Mouse (Mus musculus): ENCODE measurements around the gene Cerkl. TPM values are rescaled to one million over a fixed set of nuclear protein-coding genes. Genes with fewer than 3 reads are reported as not detected.

Cerkl gene
- polyA plus RNA-seq, 1 experiment from 2014 or later, result 2.9 TPM

GRCm38 (mm10) chr2:79328079-79328478, 128.5 kb downstream of the Cerkl start:
- no peak for ATAC-seq (ENCODE audit: low FRiP score)
- Histone ChIP-seq H3K4me1 (replicated peaks; ENCODE audit: control insufficient read depth, insufficient read depth, low read length) (no peaks in the 10 kb centered on the region), H3K9me3 (ENCODE audit: control insufficient read depth, low read length) (no peaks in the 10 kb centered on the region), H3K36me3 (ENCODE audit: control insufficient read depth, insufficient read depth, low read length) (no peaks in the 10 kb centered on the region), H3K27ac (ENCODE audit: low read depth, low read length) (no peak overlapping the region), H3K27me3 (ENCODE audit: control insufficient read depth, insufficient read depth, low read length) (no peaks in the 10 kb centered on the region), H3K4me2 (replicated peaks; ENCODE audit: low read depth, low read length) (no peak overlapping the region), H3K4me3 (ENCODE audit: low read depth, low read length) (no peak overlapping the region), H3K9ac (ENCODE audit: low read depth, low read length) (no peak overlapping the region)
- WGBS, result 67% methylated on average over 2 of the region's 2 CpGs
- no peak for DNase-seq (ENCODE audit: low spot score)

- Histone ChIP-seq H3K36me3 (ENCODE audit: control insufficient read depth, insufficient read depth, low read length) (no peaks in the 10 kb centered on the region), H3K9ac (ENCODE audit: low read depth, low read length) (no peak overlapping the region), H3K9me3 (ENCODE audit: control insufficient read depth, low read length) (no peaks in the 10 kb centered on the region), H3K27me3 (ENCODE audit: control insufficient read depth, insufficient read depth, low read length) (no peaks in the 10 kb centered on the region), H3K4me1 (replicated peaks; ENCODE audit: control insufficient read depth, insufficient read depth, low read length) (no peaks in the 10 kb centered on the region), H3K4me2 (replicated peaks; ENCODE audit: low read depth, low read length) (no peak overlapping the region), H3K27ac (ENCODE audit: low read depth, low read length) (no peak overlapping the region), H3K4me3 (ENCODE audit: low read depth, low read length) (no peak overlapping the region)
- no peak for ATAC-seq (ENCODE audit: low FRiP score)
- WGBS, result 95% methylated on average over 9 of the region's 9 CpGs
- DNase-seq (ENCODE audit: low spot score), result no peak
These were observed 140.3 kb downstream of the Cerkl start for GRCm38 (mm10) chr2:79316182-79316880.

GRCm38 (mm10) chr2:79315108-79315507, 141.5 kb downstream of the Cerkl start:
- ATAC-seq (ENCODE audit: low FRiP score) (no peak), DNase-seq (ENCODE audit: low spot score) (no peak)
- H3K4me2 ChIP-seq (replicated peaks; ENCODE audit: low read depth, low read length), result no peak overlapping the region
- no peaks in the 10 kb centered on the region for H3K27me3 ChIP-seq (ENCODE audit: control insufficient read depth, insufficient read depth, low read length)
- no peaks in the 10 kb centered on the region for H3K36me3 ChIP-seq (ENCODE audit: control insufficient read depth, insufficient read depth, low read length)
- 83% methylated on average over 4 of the region's 4 CpGs for WGBS
- no peak overlapping the region for H3K27ac ChIP-seq (ENCODE audit: low read depth, low read length)
- no peaks in the 10 kb centered on the region for H3K9me3 ChIP-seq (ENCODE audit: control insufficient read depth, low read length)
- no peak overlapping the region for H3K9ac ChIP-seq (ENCODE audit: low read depth, low read length)
- H3K4me1 ChIP-seq (replicated peaks; ENCODE audit: control insufficient read depth, insufficient read depth, low read length), result no peaks in the 10 kb centered on the region
- H3K4me3 ChIP-seq (ENCODE audit: low read depth, low read length), result no peak overlapping the region

GRCm38 (mm10) chr2:79312499-79312898, 144.1 kb downstream of the Cerkl start:
- DNase-seq (ENCODE audit: low spot score), result no peak
- no peaks in the 10 kb centered on the region for H3K9me3 ChIP-seq (ENCODE audit: control insufficient read depth, low read length)
- WGBS, result 86% methylated on average over 4 of the region's 4 CpGs

GRCm38 (mm10) chr2:79309454-79310118, 147.0 kb downstream of the Cerkl start:
- Histone ChIP-seq H3K4me2 (replicated peaks; ENCODE audit: low read depth, low read length) (no peak overlapping the region), H3K36me3 (ENCODE audit: control insufficient read depth, insufficient read depth, low read length) (no peaks in the 10 kb centered on the region), H3K27ac (ENCODE audit: low read depth, low read length) (no peak overlapping the region), H3K27me3 (ENCODE audit: control insufficient read depth, insufficient read depth, low read length) (no peaks in the 10 kb centered on the region), H3K9me3 (ENCODE audit: control insufficient read depth, low read length) (no peaks in the 10 kb centered on the region), H3K4me1 (replicated peaks; ENCODE audit: control insufficient read depth, insufficient read depth, low read length) (no peaks in the 10 kb centered on the region), H3K4me3 (ENCODE audit: low read depth, low read length) (no peak overlapping the region), H3K9ac (ENCODE audit: low read depth, low read length) (no peak overlapping the region)
- ATAC-seq (ENCODE audit: low FRiP score), result no peak
- 92% methylated on average over 13 of the region's 13 CpGs for WGBS
- DNase-seq (ENCODE audit: low spot score), result no peak

More at GRCm38 (mm10) chr2:79312499-79312898, 144.1 kb downstream of the Cerkl start:
- no peak overlapping the region for H3K4me2 ChIP-seq (replicated peaks; ENCODE audit: low read depth, low read length)
- no peaks in the 10 kb centered on the region for H3K36me3 ChIP-seq (ENCODE audit: control insufficient read depth, insufficient read depth, low read length)
- H3K27ac ChIP-seq (ENCODE audit: low read depth, low read length), result no peak overlapping the region
- no peaks in the 10 kb centered on the region for H3K27me3 ChIP-seq (ENCODE audit: control insufficient read depth, insufficient read depth, low read length)
- ATAC-seq (ENCODE audit: low FRiP score), result no peak
- no peak overlapping the region for H3K9ac ChIP-seq (ENCODE audit: low read depth, low read length)
- H3K4me1 ChIP-seq (replicated peaks; ENCODE audit: control insufficient read depth, insufficient read depth, low read length), result no peaks in the 10 kb centered on the region
- H3K4me3 ChIP-seq (ENCODE audit: low read depth, low read length), result no peak overlapping the region

GRCm38 (mm10) chr2:79307549-79307948, 149.0 kb downstream of the Cerkl start:
- Histone ChIP-seq H3K4me1 (replicated peaks; ENCODE audit: control insufficient read depth, insufficient read depth, low read length) (no peaks in the 10 kb centered on the region), H3K4me3 (ENCODE audit: low read depth, low read length) (no peak overlapping the region), H3K27me3 (ENCODE audit: control insufficient read depth, insufficient read depth, low read length) (no peaks in the 10 kb centered on the region), H3K9ac (ENCODE audit: low read depth, low read length) (no peak overlapping the region), H3K27ac (ENCODE audit: low read depth, low read length) (no peak overlapping the region), H3K36me3 (ENCODE audit: control insufficient read depth, insufficient read depth, low read length) (no peaks in the 10 kb centered on the region), H3K4me2 (replicated peaks; ENCODE audit: low read depth, low read length) (no peak overlapping the region), H3K9me3 (ENCODE audit: control insufficient read depth, low read length) (no peaks in the 10 kb centered on the region)
- 76% methylated on average over 4 of the region's 4 CpGs for WGBS
- DNase-seq (ENCODE audit: low spot score) (no peak), ATAC-seq (ENCODE audit: low FRiP score) (no peak)

GRCm38 (mm10) chr2:79302398-79302797, 154.2 kb downstream of the Cerkl start:
- no peak overlapping the region for H3K4me3 ChIP-seq (ENCODE audit: low read depth, low read length)
- no peaks in the 10 kb centered on the region for H3K36me3 ChIP-seq (ENCODE audit: control insufficient read depth, insufficient read depth, low read length)
- H3K27me3 ChIP-seq (ENCODE audit: control insufficient read depth, insufficient read depth, low read length), result no peaks in the 10 kb centered on the region
- ATAC-seq (ENCODE audit: low FRiP score) (no peak), DNase-seq (ENCODE audit: low spot score) (no peak)
- no peaks in the 10 kb centered on the region for H3K4me1 ChIP-seq (replicated peaks; ENCODE audit: control insufficient read depth, insufficient read depth, low read length)
- no peaks in the 10 kb centered on the region for H3K9me3 ChIP-seq (ENCODE audit: control insufficient read depth, low read length)
- H3K4me2 ChIP-seq (replicated peaks; ENCODE audit: low read depth, low read length), result no peak overlapping the region
- no peak overlapping the region for H3K9ac ChIP-seq (ENCODE audit: low read depth, low read length)
- H3K27ac ChIP-seq (ENCODE audit: low read depth, low read length), result no peak overlapping the region

GRCm38 (mm10) chr2:79292431-79292830, 164.2 kb downstream of the Cerkl start:
- Histone ChIP-seq H3K9ac (ENCODE audit: low read depth, low read length) (no peak overlapping the region), H3K4me3 (ENCODE audit: low read depth, low read length) (no peak overlapping the region), H3K9me3 (ENCODE audit: control insufficient read depth, low read length) (no peaks in the 10 kb centered on the region), H3K27me3 (ENCODE audit: control insufficient read depth, insufficient read depth, low read length) (no peaks in the 10 kb centered on the region), H3K36me3 (ENCODE audit: control insufficient read depth, insufficient read depth, low read length) (no peaks in the 10 kb centered on the region), H3K4me1 (replicated peaks; ENCODE audit: control insufficient read depth, insufficient read depth, low read length) (no peaks in the 10 kb centered on the region), H3K27ac (ENCODE audit: low read depth, low read length) (no peak overlapping the region), H3K4me2 (replicated peaks; ENCODE audit: low read depth, low read length) (no peak overlapping the region)
- WGBS, result 82% methylated on average over 6 of the region's 6 CpGs
- no peak for DNase-seq (ENCODE audit: low spot score)
- no peak for ATAC-seq (ENCODE audit: low FRiP score)

- no peaks in the 10 kb centered on the region for H3K36me3 ChIP-seq (ENCODE audit: control insufficient read depth, insufficient read depth, low read length)
- H3K27ac ChIP-seq (ENCODE audit: low read depth, low read length), result no peak overlapping the region
- no peak overlapping the region for H3K4me2 ChIP-seq (replicated peaks; ENCODE audit: low read depth, low read length)
- no peak overlapping the region for H3K9ac ChIP-seq (ENCODE audit: low read depth, low read length)
- 85% methylated on average over 8 of the region's 8 CpGs for WGBS
- DNase-seq (ENCODE audit: low spot score) (no peak), ATAC-seq (ENCODE audit: low FRiP score) (no peak)
- no peaks in the 10 kb centered on the region for H3K9me3 ChIP-seq (ENCODE audit: control insufficient read depth, low read length)
- H3K4me3 ChIP-seq (ENCODE audit: low read depth, low read length), result no peak overlapping the region
- no peaks in the 10 kb centered on the region for H3K27me3 ChIP-seq (ENCODE audit: control insufficient read depth, insufficient read depth, low read length)
- no peaks in the 10 kb centered on the region for H3K4me1 ChIP-seq (replicated peaks; ENCODE audit: control insufficient read depth, insufficient read depth, low read length)
These were observed 164.7 kb downstream of the Cerkl start for GRCm38 (mm10) chr2:79291922-79292321.
